Mouse (Mus musculus): ENCODE measurements around the gene Ssc4d.

The Ssc4d gene

DNA sequence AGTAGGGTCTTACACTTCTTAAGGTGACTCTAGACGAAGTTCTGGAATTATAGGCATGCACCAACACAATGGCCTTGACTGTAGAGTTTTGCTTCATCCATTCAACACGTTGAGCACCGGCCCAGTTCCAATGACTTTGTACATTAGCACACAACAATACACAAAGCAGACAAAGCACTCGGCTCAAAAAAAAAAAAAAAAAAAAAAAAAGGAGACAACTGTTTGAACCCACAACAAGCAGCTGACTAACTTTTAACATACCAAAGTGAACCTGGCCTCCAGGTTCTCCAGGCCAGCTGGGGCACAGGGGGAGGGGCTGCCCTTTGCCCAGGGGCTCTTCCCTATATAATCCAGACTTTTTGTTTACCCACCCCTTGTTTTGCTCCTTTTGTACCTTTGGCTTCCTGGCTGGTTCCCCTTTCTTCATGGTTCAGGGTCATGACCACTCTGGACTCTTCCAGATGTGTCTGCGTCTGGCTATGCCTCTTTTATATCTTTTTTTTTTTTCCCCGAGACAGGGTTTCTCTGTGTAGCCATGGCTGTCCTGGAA lies 38.6 kb downstream of the Ssc4d start:
- no peak for DNase-seq

DNA sequence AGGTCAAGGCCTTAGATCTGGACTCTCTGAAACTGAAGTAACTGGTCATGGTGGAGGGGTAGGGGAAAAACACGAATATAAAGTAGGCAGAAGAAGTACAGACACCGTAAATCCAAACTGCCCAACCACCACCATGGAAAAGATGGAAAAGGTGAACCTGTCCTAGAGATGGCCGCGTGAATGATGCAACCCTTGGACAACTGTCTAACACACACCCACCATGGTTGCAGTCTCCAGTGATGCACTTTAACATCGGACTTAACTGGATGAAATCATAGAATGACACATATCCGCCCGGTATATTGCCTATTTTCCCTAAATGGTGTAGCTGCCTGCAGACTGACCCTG lies 39.2 kb downstream of the Ssc4d start:
- no peak for DNase-seq

DNA sequence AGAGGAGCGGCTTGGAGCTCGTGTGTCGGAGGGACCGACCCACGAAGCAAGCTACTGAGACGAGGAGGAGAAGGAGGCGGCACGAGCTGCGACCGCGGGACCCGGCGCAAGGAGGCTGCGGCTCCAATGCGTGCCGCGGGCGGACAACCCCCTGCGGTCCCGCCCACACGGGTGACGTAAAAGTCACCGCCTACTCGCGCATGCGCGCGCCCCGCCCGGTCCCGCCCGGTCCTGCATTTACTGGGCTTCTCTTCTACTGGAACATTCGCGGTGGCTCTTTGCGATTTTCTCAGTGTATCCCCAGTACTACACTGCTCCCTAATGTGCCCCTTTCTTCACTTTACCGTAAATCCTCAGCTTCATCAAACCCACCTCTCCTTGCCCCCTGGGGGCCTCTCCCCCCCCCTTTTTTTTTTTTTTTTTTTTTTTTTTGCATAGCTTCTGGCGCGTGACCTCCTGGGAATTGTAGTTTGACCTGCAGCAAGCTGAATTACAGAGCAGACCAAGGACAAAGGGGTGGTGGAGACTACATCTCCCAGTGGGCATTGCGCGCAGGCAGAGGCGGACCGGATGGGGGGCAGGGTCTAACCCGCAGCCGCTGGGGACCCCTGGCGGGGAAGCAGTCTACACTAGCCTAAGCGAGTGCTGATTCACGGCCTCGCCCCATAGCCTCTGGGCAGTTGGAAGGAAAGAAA lies 39.7 kb downstream of the Ssc4d start, which contains the start of gene Ywhag:
TSS of gene Ywhag (minus strand) at position 136 of the 695 bp plus-strand sequence.
- peak; percentile 97 for DNase-seq

DNA sequence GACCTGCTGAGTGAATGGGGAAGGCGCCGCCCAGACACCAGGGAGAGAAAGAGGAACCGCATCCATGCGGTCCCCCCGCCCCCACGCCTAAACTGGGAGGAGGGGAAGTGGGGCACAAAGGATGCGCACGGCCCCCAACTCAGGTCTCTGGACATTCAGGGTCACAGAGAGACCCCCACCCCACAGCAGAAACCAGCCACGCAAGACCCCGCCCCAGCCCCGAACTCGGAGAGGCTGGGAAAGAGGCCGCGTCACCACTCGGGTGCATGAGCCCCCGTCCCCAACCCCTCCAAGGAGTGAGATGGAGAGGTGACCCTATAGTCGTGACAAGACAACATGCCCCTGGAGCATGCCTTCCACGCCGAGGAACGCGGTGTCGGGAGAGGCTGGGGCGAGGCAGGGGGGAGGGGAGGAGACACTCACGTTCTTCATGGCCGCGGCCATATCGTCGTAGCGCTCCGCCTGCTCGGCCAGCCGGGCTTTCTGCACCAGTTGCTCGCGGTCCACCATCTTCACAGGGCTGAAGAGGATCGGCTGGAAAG lies 40.4 kb downstream of the Ssc4d start:
- DNase-seq: peak; percentile 77

DNA sequence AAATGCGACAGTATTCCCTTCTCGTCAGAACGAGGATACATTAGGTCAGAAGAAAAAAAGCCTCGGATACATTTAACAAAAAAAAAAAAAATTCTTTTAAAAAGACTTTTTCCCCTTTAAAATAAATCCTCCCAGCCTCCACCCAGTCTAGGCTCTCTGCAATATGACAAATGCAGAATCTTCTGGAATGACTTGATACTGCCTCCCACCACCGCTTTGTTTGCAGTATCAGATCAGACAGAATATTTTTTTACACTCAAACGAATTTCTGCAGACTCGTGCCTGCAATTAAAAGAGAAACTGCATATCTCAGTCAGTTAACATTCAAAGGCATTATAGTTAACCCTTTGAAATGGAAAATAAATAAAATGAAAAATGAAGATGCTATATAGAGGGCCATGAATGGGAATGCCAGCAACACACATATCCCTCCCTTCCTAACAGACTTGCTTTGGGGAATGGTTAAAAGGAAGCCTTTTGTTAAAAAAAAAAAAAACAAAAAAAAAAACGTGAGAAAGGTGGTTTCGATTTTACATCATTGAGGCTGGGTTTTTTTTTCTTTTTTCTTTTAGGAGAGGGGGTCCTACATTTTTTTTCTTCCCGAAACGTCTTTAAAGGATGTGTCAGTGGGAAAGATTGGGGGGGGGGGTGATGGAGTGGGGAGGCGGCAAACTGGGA lies 41.0 kb downstream of the Ssc4d start:
- no peak for DNase-seq

DNA sequence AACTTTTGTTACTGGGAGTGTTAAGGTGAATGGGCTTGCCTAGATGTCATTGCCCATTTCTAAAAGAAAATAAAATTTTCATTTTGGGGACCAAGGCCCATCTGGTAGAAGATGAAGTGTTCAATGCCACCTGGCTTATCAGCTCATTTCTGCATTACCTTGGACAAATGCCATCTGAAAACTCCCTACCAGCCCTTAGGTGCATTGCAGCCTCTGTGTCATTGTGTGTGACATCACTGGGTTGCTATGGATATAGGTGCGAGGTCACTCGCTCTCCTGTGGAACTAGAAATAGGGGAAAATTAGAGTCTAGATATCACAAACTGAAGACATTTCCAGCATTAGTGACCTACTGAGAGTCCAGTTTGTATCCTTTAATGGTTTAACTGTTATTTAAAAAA lies 42.0 kb downstream of the Ssc4d start:
- no peak for DNase-seq

DNA sequence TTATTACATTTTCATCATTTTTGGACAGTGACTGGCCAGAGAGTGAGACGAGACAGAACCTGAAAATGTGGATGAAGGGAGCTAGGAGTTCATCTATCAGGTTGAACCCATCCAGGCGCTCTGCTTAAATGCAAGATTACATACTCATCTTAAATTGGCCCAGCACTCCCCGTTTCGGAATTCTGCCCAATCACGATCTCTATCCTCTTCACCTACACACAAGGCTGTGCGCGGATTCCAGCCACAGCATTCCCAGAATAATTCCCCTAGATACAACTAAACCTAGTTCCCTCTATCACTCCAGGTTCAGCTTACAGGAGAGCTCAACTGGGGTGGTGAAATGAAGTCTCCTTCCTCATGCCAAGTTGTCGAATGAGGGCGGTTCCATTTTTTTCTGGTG lies 42.8 kb downstream of the Ssc4d start:
- peak; percentile 56 for DNase-seq

DNA sequence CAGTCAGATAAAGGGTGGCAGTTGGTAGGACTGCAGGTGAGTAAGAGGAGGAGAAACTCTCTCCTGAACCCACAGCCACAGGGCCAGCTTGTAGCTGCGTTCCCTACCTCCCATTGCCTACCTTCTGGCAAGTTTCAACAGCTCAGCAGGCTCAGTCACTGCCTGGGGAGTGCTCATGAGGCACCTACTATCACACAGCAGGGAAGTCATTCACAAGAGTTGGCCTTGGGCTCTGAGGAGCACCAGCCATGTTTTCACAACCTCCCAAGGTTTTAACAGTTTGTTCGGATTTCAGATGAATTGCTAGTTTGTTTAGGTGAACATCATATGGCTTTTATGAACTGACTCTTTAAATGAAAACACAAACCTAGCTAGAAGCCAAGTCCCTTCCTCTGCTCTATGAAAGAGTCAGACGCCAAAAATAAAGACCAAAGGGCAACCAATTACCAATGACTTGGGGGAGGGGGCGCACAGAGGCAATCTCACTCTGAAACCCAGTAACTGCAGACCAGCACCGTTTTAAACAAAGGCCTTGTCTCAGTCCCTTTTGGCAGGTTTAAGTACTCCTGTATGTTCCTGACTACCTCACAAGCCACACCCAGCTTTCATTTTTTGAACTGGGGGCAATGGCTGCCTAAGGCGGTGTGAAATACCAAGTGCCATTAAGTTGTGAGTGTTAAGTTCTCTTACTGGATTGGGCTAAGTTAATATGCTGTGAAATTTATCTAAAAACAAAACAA lies 44.5 kb downstream of the Ssc4d start:
- no peak for DNase-seq

DNA sequence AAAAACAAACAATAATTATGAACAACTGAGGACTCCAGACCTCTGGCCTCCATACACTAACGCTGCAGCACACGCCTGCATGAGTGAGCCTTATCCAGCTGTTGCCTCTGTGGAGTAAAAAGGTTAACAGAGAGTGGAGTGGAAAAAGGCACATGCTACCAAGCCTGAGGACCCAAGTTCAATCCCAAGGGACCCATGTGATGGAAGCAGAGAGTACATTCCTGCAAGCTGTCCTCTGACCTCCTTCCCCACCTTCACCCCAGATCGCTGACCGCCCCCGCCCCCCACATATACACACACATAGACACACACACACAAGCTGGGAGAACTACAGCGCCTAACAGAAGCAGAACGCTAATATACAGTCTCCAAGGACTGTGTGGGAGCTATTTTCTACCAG lies 50.4 kb downstream of the Ssc4d start:
- DNase-seq: no peak

DNA sequence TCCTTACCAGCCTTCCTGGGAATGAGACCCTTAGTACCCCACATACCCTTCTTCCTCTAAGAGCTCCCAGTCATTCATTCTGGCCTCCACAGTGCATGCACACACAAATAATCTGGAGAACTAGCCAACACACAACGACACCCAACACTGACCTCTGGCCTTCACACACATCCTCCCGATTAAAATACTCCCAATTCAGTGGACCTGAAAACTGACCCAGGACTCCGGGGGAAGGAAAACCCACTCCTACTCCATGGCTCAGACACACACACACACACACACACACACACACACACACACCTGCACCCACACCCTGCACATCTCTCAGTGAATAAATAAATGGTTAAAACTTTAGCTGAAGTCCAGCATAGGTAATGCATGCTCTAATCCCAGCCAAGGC lies 54.4 kb downstream of the Ssc4d start:
- no peak for DNase-seq

DNA sequence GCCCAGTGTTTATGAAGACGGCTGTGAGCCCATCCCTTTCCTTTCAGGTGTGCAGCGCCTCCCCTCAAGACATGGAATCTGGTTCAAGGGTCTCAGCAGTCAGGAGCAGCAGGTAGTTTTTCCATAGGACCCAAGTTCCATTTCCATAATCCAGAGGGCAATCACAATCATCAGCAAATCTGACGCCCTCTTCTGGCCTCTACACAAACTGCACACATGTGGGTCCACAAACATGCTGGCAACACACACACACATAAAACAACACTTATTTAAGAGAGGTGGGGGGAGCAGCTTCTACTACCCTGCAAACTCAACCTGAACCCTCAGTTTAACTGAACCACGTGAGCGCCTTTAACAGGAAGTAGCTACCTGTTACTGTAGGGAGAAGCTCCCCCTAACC lies 55.7 kb downstream of the Ssc4d start:
- DNase-seq: no peak

DNA sequence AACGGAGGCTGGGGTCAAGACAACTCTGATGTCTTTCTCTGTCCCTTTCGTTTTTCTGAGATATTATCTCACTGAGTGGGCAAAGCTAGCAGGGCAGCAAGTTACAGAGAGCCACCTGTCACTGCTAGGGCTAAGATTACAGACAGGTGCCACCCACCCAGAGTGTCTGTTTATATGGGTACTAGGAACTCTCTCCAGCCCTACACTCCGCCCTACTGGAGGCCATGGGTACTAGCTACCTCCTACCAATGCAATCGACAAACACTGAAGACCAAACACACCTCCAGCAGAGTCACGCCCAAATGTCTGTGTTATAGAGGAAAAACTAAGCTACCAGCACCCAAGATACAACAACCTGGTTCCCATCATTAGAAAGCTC lies 56.3 kb downstream of the Ssc4d start:
- no peak for DNase-seq

DNA sequence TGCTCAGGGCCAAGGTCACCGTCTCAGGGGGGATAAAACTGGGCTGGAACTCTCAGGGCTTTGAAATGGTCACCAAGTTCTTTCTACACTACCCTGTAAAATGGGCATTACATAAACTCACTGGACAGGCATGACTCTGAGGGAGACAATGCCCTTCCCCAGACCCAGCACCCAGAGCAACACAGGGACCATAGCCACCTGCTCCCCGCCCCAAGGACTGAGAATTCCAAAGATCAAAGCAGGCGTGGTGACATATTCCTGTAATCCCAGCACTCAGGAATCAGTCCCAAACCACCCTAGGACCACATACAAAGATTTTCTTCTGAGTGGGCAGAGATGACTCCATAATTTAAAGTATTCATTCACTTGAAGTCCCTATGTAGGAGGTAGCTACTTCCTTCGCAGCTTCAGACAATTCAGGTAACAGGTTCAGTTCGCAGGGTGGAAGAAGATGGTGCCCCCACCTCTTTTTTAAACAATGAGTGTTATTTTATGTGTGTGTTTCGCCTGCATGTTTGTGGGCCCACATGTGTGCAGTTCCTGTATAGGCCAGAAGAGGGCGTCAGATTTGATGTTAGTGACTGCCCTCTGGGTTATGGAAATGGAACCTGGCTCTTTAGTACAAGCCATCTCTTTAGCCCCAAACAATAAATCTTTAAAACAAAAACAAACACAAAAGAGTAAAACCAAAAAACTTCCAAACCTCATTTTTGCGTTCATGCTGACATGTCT lies 56.8 kb downstream of the Ssc4d start:
- DNase-seq: no peak

DNA sequence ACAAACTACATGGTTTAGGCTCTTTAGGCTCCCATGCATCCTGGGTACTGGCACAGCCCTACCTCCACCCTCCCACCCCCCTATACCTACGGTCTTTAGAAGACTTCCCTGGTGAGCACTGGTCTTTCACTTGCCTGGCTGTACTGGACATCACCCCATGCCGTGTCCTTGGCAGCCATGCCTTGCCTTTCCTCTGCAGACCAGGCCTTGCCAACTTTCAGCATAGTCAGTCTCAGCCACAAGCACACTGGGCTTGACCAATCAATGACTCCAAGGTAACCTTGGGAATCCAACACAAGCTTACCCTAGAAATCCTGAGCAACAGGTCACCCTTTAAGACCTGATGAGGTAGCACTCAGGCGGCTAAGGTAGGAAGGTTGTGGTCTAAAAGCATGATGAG lies 57.7 kb downstream of the Ssc4d start:
- DNase-seq: no peak

DNA sequence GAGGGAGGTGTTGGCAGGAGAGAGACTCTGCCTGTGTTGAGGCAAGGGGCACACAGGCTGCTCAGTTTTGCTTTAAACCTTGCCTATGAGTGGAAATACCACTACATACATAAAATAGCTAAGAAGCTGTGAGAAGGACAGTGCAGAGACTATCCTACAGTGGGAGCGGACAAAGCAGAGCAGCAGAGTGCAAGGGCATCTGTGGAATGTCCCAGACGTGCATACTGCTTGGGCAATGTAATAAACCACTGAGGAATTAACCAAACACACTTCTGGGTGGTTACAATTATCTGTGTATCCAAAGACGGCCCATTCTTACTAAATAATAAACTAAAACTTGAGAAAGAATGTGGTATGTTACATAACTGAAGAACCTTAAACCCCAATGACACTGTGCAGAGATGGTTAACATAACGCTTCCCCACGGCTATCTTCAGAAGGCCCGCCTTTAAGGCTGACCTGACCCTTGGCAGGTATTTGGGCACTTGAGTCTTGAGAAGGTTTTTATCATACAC lies 58.2 kb downstream of the Ssc4d start:
- no peak for DNase-seq

DNA sequence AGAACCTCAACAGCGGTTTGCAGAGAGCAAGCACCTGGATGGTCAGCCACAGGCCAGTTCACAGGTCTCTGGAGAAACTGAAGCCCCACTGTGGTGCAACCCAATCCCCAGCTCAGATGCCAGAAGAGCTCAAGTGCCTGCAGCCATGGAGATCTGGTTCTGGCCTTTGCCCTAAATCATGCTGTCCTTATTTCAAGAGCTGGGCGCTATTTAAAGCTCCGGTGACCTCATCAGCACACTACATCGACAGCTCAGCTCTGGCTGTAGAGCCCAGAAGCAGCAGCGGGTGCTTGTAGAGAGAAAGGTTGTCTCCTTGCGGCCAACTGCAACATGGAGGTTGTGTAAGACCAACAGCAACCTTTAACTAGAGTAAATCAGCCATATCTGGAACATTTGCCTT lies 60.2 kb downstream of the Ssc4d start:
- DNase-seq: no peak

DNA sequence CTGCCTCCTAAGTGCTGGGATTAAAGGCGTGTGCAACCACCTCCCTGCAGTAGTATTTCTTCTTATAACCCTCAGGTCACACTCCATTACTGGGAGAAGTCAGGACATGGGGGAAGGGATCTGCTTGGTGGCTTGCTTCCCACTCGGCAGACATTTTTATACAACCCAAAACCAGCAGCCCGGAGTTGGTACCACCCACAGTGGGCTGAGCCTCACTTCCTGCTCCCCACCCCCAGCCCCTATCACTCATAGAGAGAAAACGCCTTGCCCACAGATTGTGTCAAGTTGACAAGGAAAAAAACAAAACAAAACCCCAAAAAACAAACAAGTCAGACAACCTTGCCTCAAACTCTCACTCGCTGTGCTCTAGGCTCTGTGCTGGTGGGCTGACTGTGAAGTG lies 61.1 kb downstream of the Ssc4d start:
- no peak for DNase-seq

DNA sequence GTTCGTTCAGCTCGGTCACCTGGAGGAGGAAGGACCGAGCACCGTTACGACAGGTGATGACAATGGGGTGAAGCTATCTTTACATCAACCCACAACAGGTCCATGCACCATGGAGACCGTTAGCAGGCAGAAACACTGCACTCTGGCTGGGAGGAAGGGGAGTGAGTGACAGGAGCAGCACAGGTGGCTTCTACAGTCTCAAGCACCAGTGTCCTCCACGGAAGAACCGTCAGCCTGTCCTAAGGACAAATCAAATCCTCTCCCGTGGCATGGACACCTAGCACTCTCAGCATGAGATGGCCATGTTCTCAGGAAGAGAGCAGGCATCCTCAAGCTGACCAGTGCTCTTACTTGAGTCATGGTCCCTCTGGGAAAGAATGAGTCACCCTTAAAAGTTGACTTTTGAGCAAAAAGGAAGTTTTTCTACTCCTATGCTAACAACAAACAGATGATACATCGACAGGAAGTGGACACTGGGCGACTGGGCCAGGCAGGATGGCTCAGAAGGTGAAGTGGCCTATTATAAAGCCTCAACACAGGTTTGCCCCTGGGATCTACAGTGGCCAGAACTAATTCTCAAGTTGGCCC lies 62.6 kb downstream of the Ssc4d start:
- DNase-seq: no peak

DNA sequence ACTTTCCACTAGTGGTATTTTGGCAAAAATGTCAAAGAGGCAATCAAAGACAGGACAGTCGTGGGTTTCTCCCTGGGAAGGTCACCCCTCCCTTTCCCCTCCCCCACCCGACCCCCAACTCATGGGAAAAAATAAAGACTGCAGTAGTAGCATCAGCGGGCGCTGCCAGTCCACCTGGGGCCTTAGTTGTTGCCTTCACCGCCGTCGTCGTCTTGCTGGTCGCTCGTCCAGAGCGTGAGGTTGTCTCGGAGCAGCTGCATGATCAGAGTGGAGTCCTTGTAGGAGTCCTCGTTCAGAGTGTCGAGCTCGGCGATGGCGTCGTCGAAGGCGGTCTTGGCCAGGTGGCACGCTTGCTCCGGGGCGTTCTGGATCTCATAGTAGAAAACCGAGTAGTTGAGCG lies 63.5 kb downstream of the Ssc4d start:
- no peak for DNase-seq
